Mouse (Mus musculus) kidney, embryonic 15.5 days (tissue): Measurements from ENCODE around the gene Nebl. TPM values are rescaled to one million over a fixed set of nuclear protein-coding genes. Genes with fewer than 3 reads are reported as not detected.

Experiments used
- ATAC-seq: fragments of 200-750 bp; cut with Nextera tagmentation; replicated peaks from 2 replicates; pipeline ENCODE4 v1.8.0; 2017; ENCODE audit warnings: moderate TSS enrichment; ENCODE audit not compliant: low FRiP score
- H3K27ac ChIP-seq: fragments of 300-500 bp; sonication (generic); 2 replicates; pipeline ENCODE4 v1.5.1; 2015; ENCODE audit warnings: mild to moderate bottlenecking, inconsistent platforms
- H3K27me3 ChIP-seq: fragments of 300-500 bp; sonication (generic); 2 replicates; pipeline ENCODE4 v1.6.1; 2015; ENCODE audit warnings: inconsistent platforms
- H3K36me3 ChIP-seq: fragments of 300-500 bp; sonication (generic); 2 replicates; pipeline ENCODE4 v1.6.1; 2015; ENCODE audit warnings: inconsistent platforms
- H3K4me1 ChIP-seq: fragments of 300-500 bp; sonication (generic); 2 replicates; pipeline ENCODE4 v1.6.1; 2015; ENCODE audit warnings: inconsistent platforms
- H3K4me2 ChIP-seq: fragments of 300-500 bp; sonication (generic); 2 replicates; pipeline ENCODE4 v1.6.1; 2015; ENCODE audit warnings: moderate library complexity, mild to moderate bottlenecking, inconsistent platforms
- H3K4me3 ChIP-seq: fragments of 300-500 bp; sonication (generic); replicated peaks from 2 replicates; pipeline ENCODE4 v1.5.1; 2015; ENCODE audit warnings: mild to moderate bottlenecking, inconsistent platforms
- H3K9ac ChIP-seq: fragments of 300-500 bp; sonication (generic); 2 replicates; pipeline ENCODE4 v1.6.1; 2015; ENCODE audit warnings: mild to moderate bottlenecking, inconsistent platforms
- H3K9me3 ChIP-seq: fragments of 300-500 bp; sonication (generic); replicated peaks from 2 replicates; pipeline ENCODE4 v1.6.1; 2016; ENCODE audit warnings: inconsistent platforms
- WGBS: fragments of 180-500 bp; shearing (Covaris S2); methylation state at CpG from one replicate; pipeline ENCODE4 v1.1.7; 2015; ENCODE audit warnings: mixed read lengths; 5-methylcytosine and 5-hydroxymethylcytosine counted together
- polyA plus RNA-seq: library from polyadenylated mRNA; unstranded; fragments of >200 nt; fragmentation: Nextera tagmentation; extraction: Ambion mirVana; gene quantifications from 2 replicates; pipeline ENCODE4 v1.2.1, GENCODE M21; 2015

Gene Nebl
- polyA plus RNA-seq, 1 experiment from 2014 or later: 7.1 TPM

GRCm38 (mm10) chr2:17413496-17414268, 317.6 kb downstream of the Nebl start:
- Histone ChIP-seq H3K27ac (no peak overlapping the region), H3K4me2 (no peak overlapping the region), H3K9ac (no peak overlapping the region), H3K9me3 (no peaks in the 10 kb centered on the region), H3K36me3 (no peaks in the 10 kb centered on the region), H3K27me3 (no peaks in the 10 kb centered on the region), H3K4me1 (no peaks in the 10 kb centered on the region), H3K4me3 (no peak overlapping the region)
- 66% methylated on average over 8 of the region's 8 CpGs for WGBS
- no peak for ATAC-seq

DNA sequence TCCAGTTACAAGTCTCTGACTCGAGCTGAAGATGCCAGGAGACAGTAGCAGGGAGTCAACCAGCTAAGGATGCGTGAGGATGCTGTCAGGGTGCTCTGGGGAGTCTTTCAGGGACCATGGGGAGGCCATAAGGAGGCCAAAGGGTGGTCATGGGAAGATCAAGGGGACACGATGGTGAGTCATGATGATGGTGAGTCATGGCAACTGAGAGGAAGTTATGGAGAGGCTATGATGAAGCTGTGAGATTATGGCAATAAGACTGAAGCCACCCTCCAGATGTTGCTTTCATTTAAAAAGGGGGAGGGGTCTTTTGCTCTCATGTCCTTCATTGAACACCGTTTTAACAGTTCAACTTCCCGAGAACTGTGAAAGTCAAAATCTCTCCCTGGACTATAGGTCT, 322.0 kb downstream of the Nebl start:
- Histone ChIP-seq H3K27me3 (no peaks in the 10 kb centered on the region), H3K27ac (no peak overlapping the region), H3K4me3 (no peak overlapping the region), H3K36me3 (no peaks in the 10 kb centered on the region), H3K4me1 (no peaks in the 10 kb centered on the region), H3K4me2 (no peak overlapping the region), H3K9me3 (no peaks in the 10 kb centered on the region), H3K9ac (no peak overlapping the region)
- WGBS: 78% methylated on average over 5 of the region's 5 CpGs
- no peak for ATAC-seq

DNA sequence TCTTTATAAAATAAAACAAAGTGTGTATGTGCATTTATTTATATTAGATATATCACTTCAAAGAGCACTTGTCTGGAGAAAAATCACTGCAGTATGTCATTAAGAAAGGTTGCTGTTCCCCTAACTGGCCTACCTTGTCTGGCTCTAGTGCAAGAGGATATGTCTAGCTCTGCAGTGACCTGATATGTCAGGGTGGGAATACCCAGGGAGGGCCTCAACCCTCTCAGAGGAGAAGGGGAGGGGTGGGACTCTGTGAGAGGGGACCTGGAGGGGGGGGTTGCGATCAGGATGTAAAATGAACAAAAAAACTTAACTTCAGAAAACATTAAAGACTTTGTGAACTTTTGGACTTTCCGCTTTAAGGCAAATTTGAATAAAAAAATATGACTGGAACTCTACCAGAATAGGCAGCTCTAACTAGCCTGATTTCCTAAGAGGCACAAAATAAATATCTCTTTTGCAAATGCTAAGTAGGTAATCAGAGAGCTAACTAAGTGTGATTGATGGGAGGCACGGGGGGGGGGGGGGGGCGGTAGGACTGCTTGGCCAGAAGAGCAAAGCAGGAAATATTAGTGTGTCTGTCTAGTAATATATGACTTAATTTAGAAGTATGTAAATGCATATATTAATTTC, 325.2 kb downstream of the Nebl start:
- Histone ChIP-seq H3K36me3 (no peaks in the 10 kb centered on the region), H3K27ac (no peak overlapping the region), H3K9me3 (no peaks in the 10 kb centered on the region), H3K4me2 (no peak overlapping the region), H3K27me3 (no peaks in the 10 kb centered on the region), H3K4me3 (no peak overlapping the region), H3K4me1 (no peaks in the 10 kb centered on the region), H3K9ac (no peak overlapping the region)
- 51% methylated on average over 3 of the region's 4 CpGs for WGBS
- ATAC-seq: no peak

GRCm38 (mm10) chr2:17402511-17402910, 328.8 kb downstream of the Nebl start:
- no peaks in the 10 kb centered on the region for H3K4me1 ChIP-seq
- H3K36me3 ChIP-seq: no peaks in the 10 kb centered on the region
- H3K27me3 ChIP-seq: no peaks in the 10 kb centered on the region
- H3K9me3 ChIP-seq: no peaks in the 10 kb centered on the region
- H3K9ac ChIP-seq: no peak overlapping the region
- H3K4me2 ChIP-seq: no peak overlapping the region
- H3K4me3 ChIP-seq: no peak overlapping the region
- no peak for ATAC-seq
- H3K27ac ChIP-seq: no peak overlapping the region
- 60% methylated on average over 4 of the region's 4 CpGs for WGBS

DNA sequence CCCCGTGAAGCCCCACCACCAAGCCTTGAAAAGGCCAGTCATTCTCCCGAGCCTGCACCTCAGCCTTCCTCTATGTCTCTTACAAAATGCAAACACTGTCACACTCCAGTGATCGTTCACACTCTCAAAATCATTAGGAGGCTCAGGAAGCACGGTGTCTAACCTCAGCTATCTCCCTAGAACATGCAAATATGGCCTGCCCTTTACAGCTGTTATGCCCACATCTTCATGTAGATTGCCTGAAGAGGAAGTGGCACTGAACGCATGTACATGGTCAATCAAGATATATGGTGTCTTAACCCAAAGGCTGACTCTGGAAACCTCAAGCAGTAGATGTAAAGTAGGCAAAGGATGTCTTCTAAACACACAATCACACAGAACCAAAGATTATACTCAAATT, 335.0 kb downstream of the Nebl start:
- Histone ChIP-seq H3K9ac (no peak overlapping the region), H3K4me3 (no peak overlapping the region), H3K4me1 (no peaks in the 10 kb centered on the region), H3K27me3 (no peaks in the 10 kb centered on the region), H3K9me3 (no peaks in the 10 kb centered on the region), H3K27ac (no peak overlapping the region), H3K36me3 (no peaks in the 10 kb centered on the region), H3K4me2 (no peak overlapping the region)
- 67% methylated on average over 5 of the region's 5 CpGs for WGBS
- no peak for ATAC-seq

- Histone ChIP-seq H3K9ac (no peak overlapping the region), H3K9me3 (no peaks in the 10 kb centered on the region), H3K4me3 (no peak overlapping the region), H3K27me3 (no peaks in the 10 kb centered on the region), H3K36me3 (no peaks in the 10 kb centered on the region), H3K4me1 (no peaks in the 10 kb centered on the region), H3K4me2 (no peak overlapping the region), H3K27ac (no peak overlapping the region)
- no peak for ATAC-seq
- WGBS: 86% methylated on average over 5 of the region's 5 CpGs
Observed at GRCm38 (mm10) chr2:17391389-17391788, 339.9 kb downstream of the Nebl start.

- Histone ChIP-seq H3K9me3 (no peaks in the 10 kb centered on the region), H3K9ac (no peak overlapping the region), H3K4me3 (no peak overlapping the region), H3K4me1 (no peaks in the 10 kb centered on the region), H3K27ac (no peak overlapping the region), H3K36me3 (no peaks in the 10 kb centered on the region), H3K27me3 (no peaks in the 10 kb centered on the region), H3K4me2 (no peak overlapping the region)
- 77% methylated on average over 7 of the region's 7 CpGs for WGBS
- no peak for ATAC-seq
Observed at GRCm38 (mm10) chr2:17390513-17391200, 340.6 kb downstream of the Nebl start.

GRCm38 (mm10) chr2:17389886-17390285, 341.4 kb downstream of the Nebl start:
- no peaks in the 10 kb centered on the region for H3K27me3 ChIP-seq
- no peak for ATAC-seq
- H3K4me3 ChIP-seq: no peak overlapping the region
- no peak overlapping the region for H3K4me2 ChIP-seq
- H3K9me3 ChIP-seq: no peaks in the 10 kb centered on the region
- H3K36me3 ChIP-seq: no peaks in the 10 kb centered on the region
- WGBS: 90% methylated on average over 2 of the region's 2 CpGs
- H3K27ac ChIP-seq: no peak overlapping the region
- H3K9ac ChIP-seq: no peak overlapping the region
- H3K4me1 ChIP-seq: no peaks in the 10 kb centered on the region

- WGBS: 84% methylated on average over 4 of the region's 4 CpGs
- Histone ChIP-seq H3K9ac (no peak overlapping the region), H3K27me3 (no peaks in the 10 kb centered on the region), H3K4me3 (no peak overlapping the region), H3K36me3 (no peaks in the 10 kb centered on the region), H3K9me3 (no peaks in the 10 kb centered on the region), H3K27ac (no peak overlapping the region), H3K4me2 (no peak overlapping the region), H3K4me1 (no peaks in the 10 kb centered on the region)
- no peak for ATAC-seq
Observed at GRCm38 (mm10) chr2:17389379-17389778, 341.9 kb downstream of the Nebl start.

- no peak overlapping the region for H3K9ac ChIP-seq
- WGBS: 95% methylated on average over 1 of the region's 1 CpGs
- no peak overlapping the region for H3K4me2 ChIP-seq
- no peak for ATAC-seq
- no peak overlapping the region for H3K4me3 ChIP-seq
- no peaks in the 10 kb centered on the region for H3K27me3 ChIP-seq
- no peaks in the 10 kb centered on the region for H3K4me1 ChIP-seq
- no peaks in the 10 kb centered on the region for H3K9me3 ChIP-seq
- H3K27ac ChIP-seq: no peak overlapping the region
- H3K36me3 ChIP-seq: no peaks in the 10 kb centered on the region
Observed at GRCm38 (mm10) chr2:17382227-17382626, 349.0 kb downstream of the Nebl start.

DNA sequence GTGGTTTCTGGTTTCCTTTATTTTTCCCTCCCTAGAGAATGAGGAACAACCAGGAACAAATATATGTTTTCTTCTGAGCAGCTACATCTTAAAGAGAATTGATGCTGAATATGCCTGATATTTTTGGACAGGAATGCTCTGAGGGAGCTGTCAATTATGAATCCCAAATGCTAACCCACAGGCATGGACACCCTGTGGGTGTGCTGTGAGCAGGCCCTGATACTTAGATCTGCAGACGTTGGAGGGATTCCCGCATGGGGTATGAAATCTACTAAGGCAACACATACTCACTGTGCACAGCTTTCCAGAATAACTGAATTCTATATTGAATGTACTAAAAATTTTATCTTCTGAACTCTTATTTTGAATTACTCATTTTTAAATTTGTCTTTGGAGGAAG, 355.3 kb downstream of the Nebl start:
- ATAC-seq: no peak
- 86% methylated on average over 2 of the region's 2 CpGs for WGBS
- Histone ChIP-seq H3K9ac (no peak overlapping the region), H3K36me3 (no peaks in the 10 kb centered on the region), H3K4me2 (no peak overlapping the region), H3K4me1 (no peaks in the 10 kb centered on the region), H3K9me3 (no peaks in the 10 kb centered on the region), H3K4me3 (no peak overlapping the region), H3K27ac (no peak overlapping the region), H3K27me3 (no peaks in the 10 kb centered on the region)

DNA sequence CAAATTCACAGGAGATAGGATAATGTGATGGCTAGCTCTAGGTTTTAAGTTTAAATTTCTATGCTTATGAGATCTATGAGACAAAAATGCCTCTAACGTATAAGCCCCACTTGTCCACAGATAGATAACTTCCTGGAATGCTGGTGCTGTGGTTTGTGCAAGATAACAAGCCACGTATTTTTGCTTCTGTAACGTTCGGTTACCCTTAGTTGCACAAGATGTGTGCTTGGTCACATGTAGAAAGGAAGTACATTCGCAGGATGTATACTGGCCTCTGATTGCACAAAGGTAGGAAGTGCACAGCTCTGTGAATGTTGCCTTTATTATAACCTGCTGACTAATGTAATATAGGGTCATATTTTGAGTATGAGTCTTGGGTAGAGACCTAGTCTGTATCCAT, 365.6 kb downstream of the Nebl start:
- Histone ChIP-seq H3K9me3 (no peaks in the 10 kb centered on the region), H3K27me3 (no peaks in the 10 kb centered on the region), H3K36me3 (no peaks in the 10 kb centered on the region), H3K4me2 (no peak overlapping the region), H3K9ac (no peak overlapping the region), H3K27ac (0 out of 2 replicates have a peak overlapping the region, but pooled peaks have one; percentile 80), H3K4me3 (no peak overlapping the region), H3K4me1 (peaks cover 24% of the 10 kb centered on the region; the same call in 1 of the 2 replicates)
- WGBS: 60% methylated on average over 5 of the region's 5 CpGs
- ATAC-seq: no peak
